In genomic region chr5:117890871-117891270, GRCm38 (mm10) we compare ENCODE assay signal across 16 mouse cellular contexts.
"Had no signal": no experiment of that assay in that cellular context is flagged by ENCODE, and none has a peak within 500 bp of the region (broad histone marks: within the 10 kb centered on the region; RNA-seq: fewer than 3 reads in every experiment).

No protein-coding gene starts in this region.

- H3K4me3 ChIP-seq: left cerebral cortex, adult 2 months; limb, embryonic 10.5 days; megakaryocyte, embryonic 14.5 days; midbrain, embryonic 12.5 days; neural tube, embryonic 13.5 days had no signal

- H3K4me2 ChIP-seq: midbrain, embryonic 12.5 days; neural tube, embryonic 13.5 days had no signal

- ATAC-seq: intestine, embryonic 16.5 days; lung, postnatal 0 days; midbrain, embryonic 16.5 days had no signal

- H3K9ac ChIP-seq: liver, embryonic 14.5 days; midbrain, embryonic 12.5 days; neural tube, embryonic 13.5 days had no signal

- H3K27ac ChIP-seq: left cerebral cortex, adult 2 months; limb, embryonic 10.5 days; liver, embryonic 14.5 days; macrophage; midbrain, embryonic 12.5 days; neural tube, embryonic 13.5 days; stomach, postnatal 0 days had no signal

- H3K4me1 ChIP-seq: limb, embryonic 10.5 days; megakaryocyte, embryonic 14.5 days; midbrain, embryonic 12.5 days; neural tube, embryonic 13.5 days had no signal

- H3K27me3 ChIP-seq: neural tube, embryonic 13.5 days had no signal

- H3K9me3 ChIP-seq: limb, embryonic 10.5 days; midbrain, embryonic 12.5 days; neural tube, embryonic 13.5 days had no signal

- DNase-seq: kidney, adult 2 months; kidney, postnatal 25 days; lung, adult 2 months; thymus, adult 18-20 months; thymus, postnatal 14 days had no signal

- H3K36me3 ChIP-seq: limb, embryonic 10.5 days; midbrain, embryonic 12.5 days; neural tube, embryonic 13.5 days had no signal
